Mouse (Mus musculus) gastrocnemius, postnatal 14 days (tissue): ENCODE data around the gene Eif2d. TPM values are rescaled to one million over a fixed set of nuclear protein-coding genes. Genes with fewer than 3 reads are reported as not detected.
A peak's percentile ranks its signal among the peaks of the same experiment; 100 is the strongest.
"Not testable (repeated sequence)": the region's sequence is repeated elsewhere in the genome, so short reads cannot be mapped to it uniquely, and the experiment has no call there.

Experiments
- DNase-seq: peaks from one replicate; pipeline ENCODE4 v3.0.0; 2021; ENCODE audit warnings: mixed read lengths
- intact Hi-C: fragments of 180-260 bp; cut with DNase I; formaldehyde crosslinking; loops from one replicate; pipeline ENCODE4 v1.15.1; 2025; ENCODE audit warnings: low total_unique reads
- total RNA-seq, 2 experiments: library from RNA; stranded (reverse); gene quantifications; 2 replicates each; pipeline ENCODE4 v1.2.3; 2021

The Eif2d gene
- total RNA-seq, 2 experiments from 2014 or later = 23.1 to 26.1 TPM

GRCm38 (mm10) chr1:131137717-131138118 is 15.3 kb upstream of the Eif2d start:
- intact Hi-C loops = no loop called here
- DNase-seq = peak; percentile 9

GRCm38 (mm10) chr1:131138191-131139016 is 14.6 kb upstream of the Eif2d start, which contains the start of gene Dyrk3:
TSS of gene Dyrk3 (minus strand) at chr1:131138340.
- peak; percentile 88 for DNase-seq
- intact Hi-C loops = no loop called here

- intact Hi-C loops = no loop called here
Observed at GRCm38 (mm10) chr1:131139102-131140095, 13.6 kb upstream of the Eif2d start.

GRCm38 (mm10) chr1:131141449-131141848 is 11.5 kb upstream of the Eif2d start:
- intact Hi-C loops = no loop called here

More at GRCm38 (mm10) chr1:131139102-131140095, 13.6 kb upstream of the Eif2d start:
- no peak for DNase-seq

DNA sequence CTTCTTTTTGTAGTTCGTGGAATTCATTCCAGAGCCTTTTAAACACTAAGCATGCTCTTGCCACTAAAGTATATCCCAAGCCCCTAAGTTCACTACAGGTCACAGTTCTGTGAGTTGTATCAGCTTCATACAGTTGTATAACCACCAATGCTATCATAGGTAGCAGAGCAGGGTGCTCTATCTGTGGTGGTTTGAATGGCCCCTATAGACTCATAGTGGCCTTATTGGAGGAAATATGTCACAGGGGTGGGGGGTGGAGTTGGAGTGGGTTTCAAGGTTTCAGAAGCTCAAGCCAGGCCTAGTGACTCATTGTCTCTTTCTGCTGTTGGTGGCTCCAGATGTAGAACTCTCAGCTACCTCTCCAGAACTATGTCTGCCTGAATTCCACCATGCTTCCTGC is 10.5 kb upstream of the Eif2d start:
- no peak for DNase-seq
- intact Hi-C loops = no loop called here

More at GRCm38 (mm10) chr1:131141449-131141848, 11.5 kb upstream of the Eif2d start:
- no peak for DNase-seq

- DNase-seq, intact Hi-C loops: not testable (repeated sequence)
Observed at GRCm38 (mm10) chr1:131145222-131145621, 7.8 kb upstream of the Eif2d start.

- no peak for DNase-seq
- intact Hi-C loops = no loop called here
Observed at GRCm38 (mm10) chr1:131146181-131146614, 6.8 kb upstream of the Eif2d start.

- DNase-seq = no peak
- intact Hi-C loops = no loop called here
Observed at GRCm38 (mm10) chr1:131149496-131149895, 3.5 kb upstream of the Eif2d start.

- intact Hi-C loops = no loop called here
- peak; percentile 26 for DNase-seq
Observed at GRCm38 (mm10) chr1:131155456-131155855, 2.5 kb downstream of the Eif2d start.

GRCm38 (mm10) chr1:131159573-131160327 is 6.8 kb downstream of the Eif2d start:
- intact Hi-C loops = not testable (repeated sequence)

DNA sequence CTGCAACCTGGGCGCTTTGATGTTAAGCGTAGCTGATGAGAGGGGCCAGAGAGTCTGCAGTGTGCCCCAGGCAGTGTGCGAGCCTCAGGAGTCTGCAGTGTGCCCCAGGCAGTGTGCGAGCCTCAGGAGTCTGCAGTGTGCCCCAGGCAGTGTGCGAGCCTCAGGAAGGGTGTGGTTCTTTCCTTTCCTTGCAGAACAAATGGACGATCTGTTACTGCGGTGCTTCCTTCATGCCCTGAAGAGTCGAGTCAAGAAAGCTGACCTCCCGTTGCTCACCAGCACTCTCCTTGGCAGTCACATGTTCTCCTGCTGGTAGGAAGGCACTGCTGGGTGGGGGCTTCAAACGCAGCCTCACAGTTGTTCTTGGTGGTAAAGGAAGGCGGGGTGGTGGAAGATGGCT is 8.1 kb downstream of the Eif2d start:
- no peak for DNase-seq
- intact Hi-C loops = no loop called here

More at GRCm38 (mm10) chr1:131159573-131160327, 6.8 kb downstream of the Eif2d start:
- not testable (repeated sequence) for DNase-seq

DNA sequence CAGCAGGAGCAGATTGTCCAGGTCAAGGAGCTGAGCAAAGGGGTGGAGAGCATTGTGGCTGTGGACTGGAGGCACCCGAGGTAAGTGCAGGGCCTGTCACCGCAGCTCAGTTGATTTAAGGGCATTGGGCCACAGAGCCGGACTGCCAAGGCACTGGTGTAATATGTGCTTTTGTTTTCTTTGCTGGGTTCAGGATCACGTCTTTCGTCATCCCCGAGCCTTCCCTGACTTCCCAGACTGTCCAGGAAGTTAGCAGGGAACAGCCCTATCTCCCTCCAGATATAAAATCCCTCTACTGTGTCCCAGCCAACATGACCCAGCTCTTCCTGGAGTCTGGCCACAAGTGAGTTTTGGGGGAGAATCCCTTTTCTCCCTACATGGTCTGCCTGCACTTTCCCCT is 11.4 kb downstream of the Eif2d start:
- no peak for DNase-seq
- intact Hi-C loops = no loop called here

GRCm38 (mm10) chr1:131167612-131168011 is 14.6 kb downstream of the Eif2d start:
- intact Hi-C loops = no loop called here
- no peak for DNase-seq

GRCm38 (mm10) chr1:131173001-131173400 is 20.0 kb downstream of the Eif2d start:
- DNase-seq = no peak
- intact Hi-C loops = no loop called here

DNA sequence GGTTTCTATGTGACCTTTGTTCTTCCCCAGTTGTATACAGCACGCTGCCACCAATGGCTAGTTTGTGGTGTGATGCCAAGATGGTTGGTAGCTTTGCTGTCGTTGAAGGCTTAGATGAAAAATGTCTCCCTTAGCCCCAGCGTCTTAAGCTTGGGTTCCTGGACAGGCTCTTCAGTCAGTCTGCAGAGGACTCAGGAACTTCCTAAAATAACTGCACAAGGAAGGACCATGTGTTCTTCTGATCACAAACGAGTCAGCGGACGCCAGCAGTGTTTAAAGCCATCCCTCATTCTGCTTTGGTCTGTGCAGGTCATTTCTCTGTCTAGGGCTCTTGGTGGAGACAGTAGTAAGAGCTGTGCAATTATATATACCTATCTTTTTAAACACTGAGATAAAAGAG is 20.8 kb downstream of the Eif2d start:
- intact Hi-C loops = no loop called here
- no peak for DNase-seq

GRCm38 (mm10) chr1:131174299-131174861 is 21.4 kb downstream of the Eif2d start:
- no peak for DNase-seq
- intact Hi-C loops = no loop called here

DNA sequence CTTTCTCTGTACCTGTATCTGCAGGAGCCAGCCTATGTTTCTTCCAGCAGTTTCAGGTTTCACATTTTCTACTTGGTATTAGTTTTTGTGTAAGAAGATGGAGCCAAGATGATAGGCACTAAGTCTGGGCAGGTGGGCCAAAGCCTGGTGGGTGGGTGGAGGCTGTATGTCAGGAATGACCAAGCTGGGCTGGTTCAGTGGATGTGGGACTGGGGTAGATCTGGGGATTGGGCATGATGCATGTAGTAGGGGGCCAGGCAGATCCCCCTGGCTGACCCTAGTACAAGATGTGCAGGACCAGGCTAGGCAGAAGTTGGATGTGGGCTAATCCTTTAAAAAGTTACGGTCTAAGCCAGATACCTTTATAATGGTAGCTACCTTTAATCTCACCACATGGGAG is 22.2 kb downstream of the Eif2d start:
- no peak for DNase-seq
- intact Hi-C loops = no loop called here

DNA sequence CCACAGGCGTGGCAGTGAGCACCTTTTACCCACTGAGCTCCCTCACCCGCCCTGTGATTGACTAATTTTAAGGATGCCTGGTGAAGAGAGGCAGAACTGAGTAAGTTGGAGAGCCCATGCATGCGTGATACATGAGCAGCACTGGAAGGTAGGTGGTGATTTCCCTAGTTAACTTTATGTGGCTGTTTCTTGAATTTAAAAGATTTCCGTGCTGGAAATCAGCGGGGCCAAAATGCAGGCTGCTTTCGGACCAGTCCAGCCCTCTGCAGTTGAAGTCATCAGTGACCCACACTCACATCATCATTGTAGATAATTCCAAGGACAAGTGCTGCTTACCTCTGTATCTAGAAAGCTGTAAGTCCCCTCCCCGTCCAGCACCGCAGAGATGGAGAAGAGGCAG is 22.8 kb downstream of the Eif2d start:
- intact Hi-C loops = no loop called here
- DNase-seq = no peak

DNA sequence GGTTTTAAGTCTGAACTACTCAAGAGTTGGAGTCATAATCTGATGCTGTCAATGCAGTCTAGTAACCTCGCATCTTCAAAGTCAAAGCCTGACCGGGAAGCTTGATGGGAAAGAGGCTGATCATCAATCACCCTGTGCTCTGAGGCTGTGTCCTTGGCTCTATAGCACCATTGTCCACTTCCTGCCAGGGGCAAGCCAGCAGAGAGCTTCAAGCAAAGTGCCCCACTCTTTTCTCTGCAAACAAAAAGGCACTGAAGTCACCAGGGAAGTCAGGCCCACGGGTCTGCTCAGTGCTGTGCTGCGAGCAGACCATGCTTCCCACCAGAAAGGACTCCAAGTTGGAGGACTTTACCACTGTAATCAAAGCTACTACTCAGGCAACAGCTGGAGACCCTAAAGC is 24.3 kb downstream of the Eif2d start:
- no peak for DNase-seq

More for the DNA sequence above, 24.3 kb downstream of the Eif2d start:
- intact Hi-C loops = no loop called here
